Mouse (Mus musculus): ENCODE measurements around the gene Thsd7b.
A peak's percentile ranks its signal among the peaks of the same experiment; 100 is the strongest.

The Thsd7b gene

DNA sequence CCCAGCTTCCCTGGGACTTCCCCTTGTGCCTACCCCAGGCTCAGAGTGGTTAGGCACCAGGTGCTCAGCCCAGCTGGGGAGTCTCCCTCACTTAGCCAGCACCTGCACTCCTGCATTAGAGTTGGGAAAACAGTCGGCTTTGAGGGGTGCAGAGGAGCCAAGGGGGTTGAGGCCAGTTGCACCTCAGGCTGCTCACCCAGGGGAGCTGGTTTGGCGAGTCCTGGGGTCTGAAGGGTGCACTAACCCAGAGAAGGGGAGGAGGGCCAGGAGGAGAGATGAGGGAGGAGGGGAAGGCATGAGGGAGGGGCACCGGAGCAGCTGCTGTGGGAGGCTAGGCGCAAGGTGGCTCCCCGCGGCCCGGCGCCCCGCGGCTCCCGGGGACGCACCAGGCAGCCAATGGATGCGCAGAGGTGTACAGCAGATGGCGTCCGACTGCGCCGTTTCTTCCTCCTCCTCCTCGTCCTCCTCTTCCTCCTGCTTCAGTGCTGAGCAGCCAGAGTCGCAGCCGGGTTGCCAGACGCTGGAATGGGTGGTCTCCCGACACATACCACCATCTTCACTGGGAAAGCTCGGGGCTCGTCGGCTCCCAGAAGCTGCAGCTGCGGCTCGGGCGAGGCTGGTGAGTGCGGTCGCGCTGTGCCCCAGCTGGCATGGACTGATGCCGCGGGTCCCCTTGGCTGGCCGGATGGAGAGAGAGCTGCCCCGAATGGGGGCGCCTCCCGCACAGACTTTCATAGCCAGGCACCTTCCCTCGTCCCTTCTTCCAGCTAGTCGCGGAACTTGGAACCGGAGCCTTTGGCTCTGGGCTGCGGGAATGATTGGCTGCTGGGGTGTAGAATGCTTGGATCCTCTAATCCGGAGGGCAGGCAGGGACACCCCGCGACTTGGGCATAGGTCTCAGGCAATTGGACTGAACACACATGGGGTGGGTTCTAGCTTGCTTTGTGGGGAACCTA, at the start of gene Thsd7b:
Gene Thsd7b (plus strand): TSS at position 321 of the 956 bp plus-strand sequence.
- DNase-seq = peak; percentile 34

DNA sequence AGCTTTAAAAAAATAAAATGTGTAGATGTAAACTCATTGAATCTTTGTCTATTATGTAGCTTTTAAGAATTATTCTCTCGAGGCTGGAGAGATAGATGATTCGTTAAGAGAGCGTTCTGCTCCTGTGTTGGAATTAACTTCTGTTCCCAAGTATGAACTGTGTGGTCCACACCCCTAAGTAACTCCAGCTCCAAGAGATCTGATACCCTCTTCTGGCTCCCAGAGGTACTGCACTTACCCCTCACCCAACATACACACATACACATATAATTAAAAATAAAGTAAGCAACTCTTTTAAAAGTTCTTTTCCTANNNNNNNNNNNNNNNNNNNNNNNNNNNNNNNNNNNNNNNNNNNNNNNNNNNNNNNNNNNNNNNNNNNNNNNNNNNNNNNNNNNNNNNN, 28.8 kb upstream of the Thsd7b start:
- DNase-seq = peak; percentile 8

- no peak for DNase-seq
These were observed 22.2 kb upstream of the Thsd7b start for GRCm38 (mm10) chr1:129250704-129251443.

DNA sequence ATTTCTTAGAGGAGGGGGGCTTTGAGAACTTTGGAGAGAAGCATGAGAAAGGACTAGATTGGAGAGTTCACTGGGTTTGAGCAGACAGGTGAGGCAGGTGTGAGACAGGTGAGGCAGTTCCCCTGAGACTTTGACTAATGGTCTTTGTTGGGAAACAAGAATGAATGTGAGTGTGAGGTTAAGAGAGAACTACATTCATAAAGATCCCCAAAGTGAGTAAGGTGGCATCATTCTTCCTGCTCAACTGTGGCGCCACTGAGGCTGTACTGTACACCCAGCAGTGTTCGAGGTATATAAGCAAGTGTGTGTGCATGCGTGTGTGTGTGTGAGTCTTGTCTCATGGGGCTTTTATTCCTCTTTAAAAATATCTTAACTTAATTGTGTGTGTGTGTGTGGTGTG, 6.4 kb upstream of the Thsd7b start:
- no peak for DNase-seq

GRCm38 (mm10) chr1:129304173-129304572, 31.1 kb downstream of the Thsd7b start:
- no peak for DNase-seq

GRCm38 (mm10) chr1:129324388-129324787, 51.3 kb downstream of the Thsd7b start:
- peak; percentile 12 for DNase-seq

- no peak for DNase-seq
These were observed 51.7 kb downstream of the Thsd7b start for GRCm38 (mm10) chr1:129324798-129325197.

- no peak for DNase-seq
These were observed 83.5 kb downstream of the Thsd7b start for GRCm38 (mm10) chr1:129356631-129357030.

GRCm38 (mm10) chr1:129357378-129357777, 84.3 kb downstream of the Thsd7b start:
- peak; percentile 3 for DNase-seq

DNA sequence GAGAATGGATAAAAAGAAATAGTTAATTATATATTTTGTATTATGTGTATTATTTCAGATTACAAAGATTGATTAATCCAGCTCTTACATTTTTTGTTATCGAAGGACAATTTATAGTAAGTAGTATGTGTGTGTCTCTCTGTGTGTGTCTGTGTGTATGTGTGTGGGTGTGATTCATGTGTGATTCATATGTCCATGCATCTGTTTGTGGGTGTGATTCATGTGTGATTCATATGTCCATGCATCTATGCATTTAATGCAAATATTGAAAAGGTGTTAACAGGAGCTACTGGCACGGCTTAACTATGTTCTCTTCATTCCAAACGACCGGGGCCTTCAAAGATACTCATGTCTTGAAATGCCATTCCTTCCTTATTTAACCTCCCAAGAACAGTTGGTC, 90.3 kb downstream of the Thsd7b start:
- DNase-seq = no peak

DNA sequence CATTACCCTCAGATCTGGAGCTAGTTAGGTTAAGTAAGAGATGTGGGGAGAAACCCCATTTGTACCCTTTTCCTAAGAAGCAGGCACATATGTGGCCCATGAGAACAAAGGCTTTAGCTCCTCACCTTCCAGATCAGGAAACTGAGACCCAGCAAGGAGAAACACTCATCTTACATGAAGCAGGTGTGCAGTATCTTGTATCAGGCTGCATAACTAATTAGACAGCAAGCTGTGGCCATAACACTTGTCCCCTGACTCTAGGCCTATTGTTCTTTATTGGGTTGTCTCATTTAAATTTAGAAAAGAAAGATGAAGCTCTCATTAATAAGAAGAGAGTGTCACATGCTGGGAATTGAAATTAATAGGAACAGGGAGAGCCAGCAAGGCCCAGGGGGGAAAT, 91.7 kb downstream of the Thsd7b start:
- DNase-seq = no peak

- no peak for DNase-seq
These were observed 92.5 kb downstream of the Thsd7b start for GRCm38 (mm10) chr1:129365590-129365989.

GRCm38 (mm10) chr1:129386479-129386878, 113.4 kb downstream of the Thsd7b start:
- no peak for DNase-seq

- DNase-seq = no peak
These were observed 138.5 kb downstream of the Thsd7b start for GRCm38 (mm10) chr1:129411584-129411983.

GRCm38 (mm10) chr1:129421581-129421980, 148.5 kb downstream of the Thsd7b start:
- no peak for DNase-seq

DNA sequence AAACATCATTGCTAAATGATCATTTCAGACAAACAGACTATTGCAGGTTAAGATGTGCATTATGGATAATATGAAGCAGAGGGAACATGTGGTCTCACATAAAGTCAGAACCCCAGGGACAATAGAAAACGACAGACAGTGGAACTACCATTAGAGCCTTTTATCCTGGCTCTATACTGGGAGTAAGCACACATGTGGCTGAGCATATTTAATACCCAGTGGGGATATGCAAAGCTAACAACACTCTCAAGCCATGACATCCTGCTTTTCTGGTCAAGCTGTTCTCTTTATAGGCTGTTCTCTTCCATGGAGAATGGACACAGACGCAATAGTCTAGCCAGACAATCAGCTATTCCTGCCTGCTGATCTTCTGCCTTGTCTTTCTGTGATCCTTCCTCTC, 191.3 kb downstream of the Thsd7b start:
- no peak for DNase-seq

- DNase-seq = no peak
These were observed 200.4 kb downstream of the Thsd7b start for GRCm38 (mm10) chr1:129473504-129473903.

DNA sequence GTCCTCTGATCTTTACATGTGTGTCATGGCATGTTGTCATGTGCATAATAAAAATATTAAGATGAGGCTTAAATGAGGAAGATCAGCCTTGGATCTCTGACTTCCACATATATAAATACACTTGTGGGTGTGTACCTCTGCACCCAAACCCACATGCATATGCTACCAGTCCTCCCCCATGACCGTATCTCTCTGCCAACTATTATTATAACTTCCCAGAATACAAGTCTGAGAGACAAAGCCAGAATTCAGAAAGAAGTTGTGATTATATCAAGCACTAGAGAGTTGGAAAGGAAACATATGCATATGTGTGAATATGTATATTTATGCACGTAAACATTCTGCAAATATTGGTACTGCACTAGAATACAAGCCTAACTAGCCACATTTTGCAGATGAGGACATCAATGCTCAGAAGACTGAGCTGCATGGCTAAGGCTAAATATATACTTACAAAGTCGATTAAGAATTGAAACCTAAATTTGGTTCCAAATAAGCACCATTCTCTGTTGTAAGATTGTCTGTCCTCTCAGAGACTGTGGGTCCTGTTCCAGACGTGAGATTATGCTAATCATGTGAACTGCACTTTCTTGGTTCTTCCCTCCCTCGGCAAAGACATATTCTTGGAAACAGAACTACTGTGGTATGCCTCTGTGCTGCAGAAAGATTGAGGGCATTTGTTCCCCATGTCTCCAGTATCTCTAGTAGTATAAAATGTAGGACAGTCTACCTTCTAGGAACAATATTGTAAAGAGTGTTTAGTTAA, 211.3 kb downstream of the Thsd7b start:
- no peak for DNase-seq

DNA sequence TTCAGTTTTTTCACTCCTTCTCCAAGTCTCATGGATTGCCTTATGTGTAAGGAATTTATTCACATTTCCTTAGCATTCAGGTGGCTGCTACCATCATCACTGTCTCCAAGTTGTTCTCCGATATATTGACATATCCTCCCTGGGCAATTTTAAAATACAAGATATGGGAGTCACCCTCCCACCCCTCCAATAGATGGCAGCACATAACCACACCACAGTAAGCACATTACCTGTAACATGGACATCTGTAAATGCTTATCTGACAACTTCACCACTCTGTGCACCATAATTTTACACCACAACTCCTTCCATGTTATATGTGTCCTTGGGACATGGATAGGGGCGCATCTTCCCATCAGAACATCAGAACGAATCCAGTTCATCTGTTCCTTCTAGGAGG, 218.0 kb downstream of the Thsd7b start:
- no peak for DNase-seq

- no peak for DNase-seq
These were observed 220.8 kb downstream of the Thsd7b start for GRCm38 (mm10) chr1:129493929-129494328.

DNA sequence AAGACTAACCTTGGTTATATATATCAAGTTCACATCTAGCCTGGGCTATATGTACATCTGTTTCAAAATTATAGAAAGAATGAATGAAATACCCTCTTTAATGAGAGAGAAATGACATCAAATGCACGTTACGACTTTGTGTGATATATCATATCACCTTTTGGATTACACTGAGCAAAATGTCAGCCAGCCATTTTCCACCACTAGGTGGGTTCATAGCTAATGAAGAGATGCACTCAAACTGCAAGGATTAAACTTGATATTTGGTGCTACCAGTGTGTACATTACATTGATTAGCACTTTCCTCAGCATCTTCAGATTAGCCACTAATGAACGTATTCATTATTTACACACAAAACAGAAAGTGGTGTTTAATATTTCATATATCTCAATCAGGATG, 228.6 kb downstream of the Thsd7b start:
- no peak for DNase-seq

DNA sequence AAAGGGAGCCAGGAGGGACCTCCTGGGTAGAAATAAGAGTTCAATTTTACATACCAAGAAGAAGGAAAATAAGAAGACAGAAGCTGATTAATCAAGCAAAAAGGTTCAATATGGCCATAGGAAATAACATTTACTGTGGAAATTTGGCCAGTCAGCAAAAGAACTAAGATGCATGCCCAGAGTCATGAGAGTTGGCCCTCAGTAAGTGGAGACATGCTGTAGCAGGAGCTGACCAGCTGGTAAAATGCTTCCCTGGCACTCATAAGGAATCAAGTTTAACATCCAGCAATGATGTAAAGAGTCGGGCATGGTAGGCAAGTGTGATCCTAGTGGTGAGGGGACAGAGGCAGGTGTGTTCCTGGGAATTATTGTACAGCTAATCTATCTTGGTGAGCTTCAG, 243.3 kb downstream of the Thsd7b start:
- no peak for DNase-seq

GRCm38 (mm10) chr1:129519751-129520150, 246.6 kb downstream of the Thsd7b start:
- DNase-seq = peak; percentile 9

Data from layer of hippocampus, adult 9-11 months (tissue).